Mouse (Mus musculus) lung, adult 2 months (tissue): ENCODE data around the gene Vmn1r217. TPM values are rescaled to one million over a fixed set of nuclear protein-coding genes. Genes with fewer than 3 reads are reported as not detected.

Source experiments
- DNase-seq: peaks from one replicate; pipeline ENCODE4 v3.0.0; 2022
- H3K4me1 ChIP-seq: fragments of 200-500 bp; 2 replicates; pipeline ENCODE4 v1.6.1; 2011; ENCODE audit warnings: low read length; ENCODE audit not compliant: control insufficient read depth, insufficient read depth
- H3K4me3 ChIP-seq: fragments of 200-500 bp; replicated peaks from 2 replicates; pipeline ENCODE3; 2011; ENCODE audit warnings: low read depth, mild to moderate bottlenecking, control low read depth, low read length; ENCODE audit errors: extremely low read depth
- CTCF ChIP-seq: fragments of 200-500 bp; IDR thresholded peaks from 2 replicates; pipeline ENCODE4 v1.5.1; 2011; ENCODE audit warnings: mild to moderate bottlenecking, low read length, control low read depth; ENCODE audit not compliant: insufficient read depth
- POLR2A ChIP-seq: fragments of 200-500 bp; IDR thresholded peaks from 2 replicates; pipeline ENCODE4 v1.6.1; 2011; ENCODE audit warnings: low read depth, mild to moderate bottlenecking, control low read depth, low read length, borderline replicate concordance; ENCODE audit errors: extremely low read depth
- WGBS: fragments of 180-500 bp; shearing (Covaris S2); methylation state at CpG from one replicate; pipeline ENCODE4 v1.1.7; 2018; 5-methylcytosine and 5-hydroxymethylcytosine counted together
- polyA plus RNA-seq: library from polyadenylated mRNA; depleted of rRNA; stranded (reverse); fragments of >200 nt; gene quantifications from 2 replicates; pipeline ENCODE4 v1.2.3, GENCODE M21; 2012; rRNA removed

The Vmn1r217 gene
- polyA plus RNA-seq, 1 experiment, result not detected

- no peak for DNase-seq
- no peaks in the 10 kb centered on the region for H3K4me1 ChIP-seq
- no peak for TF ChIP-seq CTCF
- no peak for TF ChIP-seq POLR2A
- WGBS, result 41% methylated on average over 1 of the region's 1 CpGs
- H3K4me3 ChIP-seq, result no peak overlapping the region
Observed at GRCm38 (mm10) chr13:23057778-23058177, 60.2 kb downstream of the Vmn1r217 start.

Other genes with a start within 250 kb of the Vmn1r217 start
- gene Vmn1r212, start 234.0 kb downstream of the Vmn1r217 start, polyA plus RNA-seq, result not detected in 2 replicates
- gene Vmn1r213, start 110.6 kb downstream of the Vmn1r217 start, polyA plus RNA-seq, result not detected in 2 replicates
- not detected in 2 replicates for gene Vmn1r214, start 87.8 kb downstream of the Vmn1r217 start, polyA plus RNA-seq
- not detected in 2 replicates for gene Vmn1r215, start 50.2 kb downstream of the Vmn1r217 start, polyA plus RNA-seq
- gene Vmn1r218, start 14.9 kb upstream of the Vmn1r217 start, polyA plus RNA-seq, result not detected in 2 replicates
- not detected in 2 replicates for gene Vmn1r219, start 41.1 kb upstream of the Vmn1r217 start, polyA plus RNA-seq
- not detected in 2 replicates for gene Vmn1r220, start 69.7 kb upstream of the Vmn1r217 start, polyA plus RNA-seq
- gene Vmn1r221, start 95.9 kb upstream of the Vmn1r217 start, polyA plus RNA-seq, result not detected in 2 replicates
- gene Vmn1r222, start 117.7 kb upstream of the Vmn1r217 start, polyA plus RNA-seq, result not detected in 2 replicates
- gene Vmn1r223, start 128.9 kb upstream of the Vmn1r217 start, polyA plus RNA-seq, result not detected in 2 replicates